Mouse (Mus musculus) WW6 (cell line): Measurements from ENCODE around the gene Rnf181.

Source experiments
- DNase-seq: peaks from one replicate; pipeline ENCODE4 v3.0.0-alpha.2; 2013; ENCODE audit warnings: low read depth, low spot score

Rnf181 gene

DNA sequence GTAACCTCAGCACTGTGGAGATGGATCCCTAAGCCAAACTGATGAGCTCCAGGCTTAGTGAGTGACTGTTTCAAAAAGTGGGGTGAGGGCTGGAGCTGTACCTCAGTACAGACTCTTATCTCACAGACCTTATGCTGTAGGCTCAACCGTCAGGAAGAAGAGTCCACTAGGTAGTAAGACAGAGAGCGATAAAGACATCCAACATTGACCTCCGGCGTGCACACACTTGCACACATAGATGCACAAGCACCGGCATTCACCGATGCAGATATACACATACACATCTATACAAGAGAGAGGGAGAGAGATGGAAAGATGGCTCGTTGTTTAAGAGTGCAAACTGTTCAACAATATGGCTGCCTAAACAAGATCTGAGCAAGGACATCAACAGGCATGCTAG lies 17.2 kb upstream of the Rnf181 start:
- DNase-seq = no peak

GRCm38 (mm10) chr6:72383142-72383820 lies 16.5 kb upstream of the Rnf181 start:
- DNase-seq = no peak

DNA sequence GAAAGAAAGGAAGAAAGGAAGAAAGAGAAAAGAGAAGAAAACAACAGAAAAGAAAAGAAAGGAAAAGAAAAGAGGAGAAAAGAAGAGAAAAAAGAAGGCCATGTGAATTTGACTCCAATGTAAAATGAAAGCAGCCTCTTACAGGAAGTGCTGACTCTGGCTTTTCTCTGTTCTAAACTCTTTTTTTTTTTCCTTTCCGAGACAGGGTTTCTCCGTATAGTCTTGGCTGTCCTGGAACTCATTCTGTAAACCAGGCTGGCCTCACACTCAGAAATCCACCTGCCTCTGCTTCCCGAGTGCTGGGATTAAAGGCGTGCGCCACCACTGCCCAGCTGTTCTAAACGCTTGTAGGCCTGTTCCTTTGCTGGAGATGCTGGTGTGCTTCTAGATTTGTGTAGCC lies 15.7 kb upstream of the Rnf181 start:
- no peak for DNase-seq

DNA sequence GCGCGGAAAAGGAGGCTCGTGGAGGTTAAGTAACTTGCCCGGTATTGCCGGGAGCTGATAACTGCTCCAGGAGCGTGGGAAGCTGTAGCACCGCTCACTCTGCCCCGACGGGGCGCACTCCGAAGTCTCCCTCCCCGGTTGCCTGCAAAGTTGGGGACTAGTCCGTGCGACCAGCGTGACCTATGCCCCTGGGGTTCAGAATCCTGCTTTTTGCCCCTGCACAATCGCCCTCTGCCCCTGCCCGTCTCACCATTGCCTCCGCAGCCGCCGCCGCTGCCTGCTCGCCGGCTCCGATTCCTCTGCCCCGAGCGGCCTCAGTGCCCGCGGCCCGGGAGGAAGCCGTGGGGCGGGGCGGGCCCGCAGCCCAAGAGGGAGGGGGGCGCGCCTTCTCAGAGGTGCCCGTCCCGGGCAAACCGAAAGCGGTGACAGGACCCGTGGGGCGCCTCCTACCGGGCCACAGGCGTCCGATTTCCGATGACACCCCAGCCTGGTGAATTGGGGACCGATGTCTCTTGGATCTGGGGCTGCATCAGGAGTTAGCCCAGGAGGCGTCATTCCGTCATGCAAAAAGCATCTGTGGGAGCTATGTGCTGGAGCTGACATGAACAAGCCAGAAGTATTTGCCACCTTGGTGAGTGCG lies 13.5 kb upstream of the Rnf181 start, which contains the start of gene Vamp5:
Gene Vamp5 (minus strand): TSS at position 338 of the 640 bp plus-strand sequence.
- no peak for DNase-seq

GRCm38 (mm10) chr6:72379377-72380130 lies 12.8 kb upstream of the Rnf181 start:
- DNase-seq = no peak

DNA sequence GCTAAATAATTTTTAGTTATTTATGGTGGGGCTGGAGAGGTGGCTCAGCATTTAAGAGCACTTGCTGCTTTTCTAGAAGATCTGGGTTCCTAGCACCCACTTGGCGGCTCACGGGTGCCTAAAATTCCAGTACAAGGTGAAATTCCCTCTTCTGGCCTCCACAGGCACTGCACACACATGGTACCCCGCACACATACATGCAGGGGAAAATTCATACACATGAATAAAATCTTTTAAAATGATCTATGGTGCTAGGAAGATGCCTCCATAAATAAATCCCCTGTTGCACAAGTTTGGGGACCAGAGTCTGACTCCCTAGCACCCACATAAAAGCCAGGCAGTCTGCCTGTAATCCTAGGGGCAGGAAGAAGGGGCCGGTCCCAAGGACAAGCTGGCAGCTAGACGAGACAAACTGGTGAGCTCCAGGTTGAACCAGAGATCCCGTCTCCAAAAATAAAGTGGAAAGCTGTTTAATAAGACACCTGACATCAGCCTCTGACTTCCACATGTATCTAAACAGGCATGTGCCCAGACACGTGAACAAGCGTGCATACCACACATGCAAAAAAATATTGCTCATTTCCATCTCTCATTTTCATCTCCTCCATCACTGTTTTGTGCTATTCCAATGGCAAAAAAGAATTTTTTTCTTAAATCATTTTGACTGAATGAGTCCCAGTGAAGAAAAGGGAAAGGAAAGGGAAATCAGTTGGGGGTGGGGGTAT lies 11.9 kb upstream of the Rnf181 start:
- DNase-seq = no peak

DNA sequence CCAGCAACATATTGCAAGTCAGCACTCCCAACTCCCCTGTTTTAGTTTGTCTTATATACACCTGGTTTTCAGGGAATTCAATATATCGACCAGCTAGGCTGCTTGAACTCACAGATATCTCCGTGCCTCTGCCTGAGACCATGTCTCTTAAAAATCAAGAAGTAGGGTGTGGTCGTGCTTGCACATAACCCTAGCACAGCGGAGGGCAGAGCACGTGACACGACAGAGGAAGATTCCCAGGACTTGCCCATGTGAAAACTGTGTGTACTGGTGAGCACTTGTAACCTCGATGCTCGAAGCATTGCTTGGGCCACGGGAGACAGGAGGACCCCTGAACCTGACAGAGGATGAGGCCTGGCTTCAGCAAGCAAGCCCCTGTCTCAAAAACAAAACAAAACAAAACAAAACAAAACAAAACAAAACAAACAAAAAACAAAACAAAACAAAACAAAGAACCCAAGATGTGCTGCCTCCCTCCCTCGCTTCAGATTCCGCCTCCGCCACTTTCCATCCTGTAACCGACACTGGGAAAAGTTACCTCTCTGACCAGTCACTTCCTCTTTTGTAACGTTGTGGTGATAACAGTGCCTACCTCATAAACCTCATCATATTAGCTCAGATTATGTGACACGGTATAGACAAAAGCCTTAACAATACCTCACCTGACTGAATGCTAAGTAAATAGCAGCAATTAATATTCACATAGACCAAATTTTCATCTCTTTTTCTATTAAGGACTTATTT lies 8.2 kb upstream of the Rnf181 start:
- DNase-seq = no peak

DNA sequence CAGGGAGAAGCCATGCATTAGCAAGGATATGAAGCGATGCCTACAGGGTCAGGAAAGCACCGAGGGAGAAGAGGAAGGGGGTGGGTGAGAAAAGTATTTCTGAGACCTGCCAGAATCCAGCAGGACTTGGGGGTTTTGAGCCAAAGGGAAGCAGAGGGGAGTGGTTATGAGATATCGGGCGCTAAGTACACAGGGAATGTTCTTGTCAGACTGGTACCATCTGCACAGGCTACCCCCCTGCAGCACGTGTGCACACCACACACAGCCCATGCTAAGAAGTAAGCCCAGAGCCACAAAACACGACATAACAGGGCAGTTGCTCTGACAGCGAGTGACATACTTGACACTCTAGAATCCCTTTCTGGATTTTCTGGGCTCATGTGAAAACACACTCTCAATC lies 7.5 kb upstream of the Rnf181 start:
- no peak for DNase-seq

- DNase-seq = no peak
Observed at GRCm38 (mm10) chr6:72373184-72373583, 6.4 kb upstream of the Rnf181 start.

DNA sequence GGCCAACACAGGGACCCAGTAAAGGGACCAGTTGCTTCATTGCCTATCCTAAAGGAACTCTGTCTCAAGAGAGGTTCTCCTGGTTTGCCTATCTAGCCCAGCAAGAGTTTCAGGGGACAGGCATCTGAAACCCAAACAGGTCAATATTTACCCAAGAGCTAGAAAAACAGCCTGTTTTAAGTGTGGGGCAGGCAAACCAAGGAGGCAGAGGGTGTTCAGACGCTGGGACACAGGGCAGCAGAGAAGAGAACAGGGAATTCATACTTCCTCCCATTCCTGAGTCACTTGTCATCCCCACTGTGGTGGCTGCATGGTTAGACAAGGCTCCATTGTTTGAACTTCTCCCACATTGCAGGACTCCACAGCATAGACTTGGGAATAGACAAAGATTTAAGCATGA lies 4.8 kb upstream of the Rnf181 start:
- no peak for DNase-seq

DNA sequence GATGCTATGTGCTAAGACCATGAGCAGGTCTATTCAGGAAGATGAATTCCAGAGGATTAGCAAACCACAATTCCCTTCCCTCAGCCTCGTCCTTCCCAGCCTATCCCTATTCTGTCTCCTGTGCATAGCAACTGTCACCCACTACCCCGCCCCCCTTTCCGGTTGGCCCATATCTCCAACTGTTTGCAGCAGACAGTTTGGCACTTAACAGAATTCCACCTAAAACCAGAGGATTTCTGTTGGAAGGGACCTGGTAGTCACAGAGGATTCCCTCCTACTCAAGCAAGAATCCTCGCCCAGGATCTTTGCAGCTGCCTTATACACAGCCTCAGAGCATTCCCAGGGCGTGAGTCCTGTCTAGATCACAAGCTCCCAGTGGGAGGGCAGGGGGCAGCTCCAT lies 4.4 kb upstream of the Rnf181 start:
- DNase-seq = no peak

- no peak for DNase-seq
Observed at GRCm38 (mm10) chr6:72370091-72370490, 3.3 kb upstream of the Rnf181 start.

- DNase-seq = no peak
Observed at GRCm38 (mm10) chr6:72369557-72369956, 2.8 kb upstream of the Rnf181 start.

DNA sequence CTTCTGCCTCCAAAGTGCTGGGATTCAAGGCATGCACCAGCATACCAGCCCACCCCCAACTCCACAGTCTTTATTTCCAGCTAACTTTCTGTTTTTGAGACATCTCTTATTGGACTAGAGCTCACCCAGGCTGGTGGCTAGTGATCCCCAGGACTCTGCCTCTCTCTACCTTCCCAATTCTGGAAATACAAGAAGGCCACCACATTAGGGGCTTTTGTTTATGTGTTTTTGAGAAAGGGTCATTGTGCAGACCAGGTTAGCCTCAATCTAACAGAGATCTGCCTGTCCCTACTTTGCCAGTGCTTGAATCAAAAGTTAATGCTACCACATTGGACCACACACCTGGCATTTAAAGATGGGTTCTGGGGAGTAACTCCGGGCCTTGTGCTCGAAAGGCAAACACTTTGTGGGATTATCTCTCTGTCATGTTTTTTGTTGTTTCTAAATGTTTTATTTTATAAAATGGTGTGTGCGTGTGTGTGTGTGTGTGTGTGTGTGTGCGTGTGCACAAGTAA lies 761 bp upstream of the Rnf181 start:
- DNase-seq = no peak

GRCm38 (mm10) chr6:72366304-72366703 lies 452 bp downstream of the Rnf181 start:
- no peak for DNase-seq

DNA sequence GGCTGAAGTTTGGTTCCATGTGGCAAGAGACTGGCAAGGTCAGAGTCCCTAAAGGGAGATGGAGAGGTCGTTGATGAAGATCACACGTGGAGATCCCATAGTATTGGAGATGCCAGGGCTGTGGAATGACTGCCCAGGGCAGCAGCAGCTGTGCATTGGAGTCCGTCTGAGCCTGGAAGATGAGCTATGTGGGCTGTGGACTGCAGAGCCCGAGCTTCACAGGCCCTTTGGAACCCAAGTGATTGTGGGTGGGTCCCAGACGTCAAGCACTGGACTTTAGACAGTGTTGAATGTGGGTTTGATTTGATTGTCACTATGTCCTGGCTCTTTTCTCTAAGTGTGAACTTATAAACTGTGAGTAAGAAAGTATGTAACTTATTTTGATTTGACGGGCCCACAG lies 1.8 kb downstream of the Rnf181 start:
- no peak for DNase-seq

- no peak for DNase-seq
Observed at GRCm38 (mm10) chr6:72364009-72364408, 2.7 kb downstream of the Rnf181 start.

GRCm38 (mm10) chr6:72362132-72363028 lies 4.4 kb downstream of the Rnf181 start:
- DNase-seq = peak; percentile 87

DNA sequence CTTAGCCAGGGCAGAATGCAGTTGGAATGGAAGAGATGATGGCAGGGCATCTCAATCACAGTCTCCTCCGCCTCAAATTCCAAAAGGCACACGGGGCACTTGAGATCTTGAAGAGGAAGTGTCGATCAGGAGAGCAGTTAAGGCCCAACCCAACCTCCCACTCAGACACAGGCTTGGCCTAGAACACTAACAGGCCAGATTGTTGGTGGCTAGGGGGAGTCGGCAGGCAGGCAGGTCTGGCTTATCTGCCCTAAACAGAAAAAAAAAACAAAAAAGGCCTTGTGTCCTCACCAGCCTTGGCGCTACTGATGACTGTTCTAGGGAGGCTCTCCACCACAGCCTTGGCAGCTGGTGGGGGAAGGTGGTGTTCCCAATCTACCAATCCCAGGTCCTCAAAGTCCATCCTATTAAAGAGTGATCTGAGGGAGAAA lies 5.6 kb downstream of the Rnf181 start:
- DNase-seq = no peak

DNA sequence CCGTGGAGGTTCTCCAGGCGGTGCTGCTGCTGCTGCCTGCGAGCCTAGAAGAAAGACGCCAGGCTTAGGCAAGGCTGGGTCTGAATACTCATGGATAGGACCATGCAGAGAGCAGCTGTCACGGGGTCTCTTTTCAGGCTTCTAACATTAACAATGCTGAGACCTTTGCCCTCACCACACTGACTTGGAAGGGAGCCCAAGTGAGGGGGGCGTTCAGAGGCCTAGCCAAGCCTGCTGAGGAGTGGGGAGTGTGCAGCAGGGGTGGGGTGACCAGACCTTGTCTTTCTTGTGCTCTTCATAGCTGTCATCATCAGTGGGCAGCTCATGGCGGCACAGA lies 6.2 kb downstream of the Rnf181 start:
- DNase-seq = no peak
